Mouse (Mus musculus) neural tube, embryonic 15.5 days (tissue): ENCODE measurements around the gene N4bp1. TPM values are rescaled to one million over a fixed set of nuclear protein-coding genes. Genes with fewer than 3 reads are reported as not detected.

ENCODE experiments used
- ATAC-seq: fragments of 200-750 bp; cut with Nextera tagmentation; 2 replicates; pipeline ENCODE4 v1.8.0; 2017; ENCODE audit warnings: mild to moderate bottlenecking, moderate TSS enrichment, moderate library complexity; ENCODE audit not compliant: low FRiP score
- H3K27ac ChIP-seq: fragments of 300-500 bp; sonication (generic); replicated peaks from 2 replicates; pipeline ENCODE4 v1.5.1; 2015; ENCODE audit warnings: mild to moderate bottlenecking, inconsistent platforms
- H3K27me3 ChIP-seq: fragments of 300-500 bp; sonication (generic); replicated peaks from 2 replicates; pipeline ENCODE4 v1.6.1; 2015; ENCODE audit warnings: inconsistent platforms
- H3K36me3 ChIP-seq: fragments of 300-500 bp; sonication (generic); 2 replicates; pipeline ENCODE4 v1.6.1; 2015; ENCODE audit warnings: inconsistent platforms
- H3K4me1 ChIP-seq: fragments of 300-500 bp; sonication (generic); 2 replicates; pipeline ENCODE4 v1.6.1; 2015; ENCODE audit warnings: inconsistent platforms
- H3K4me2 ChIP-seq: fragments of 300-500 bp; sonication (generic); 2 replicates; pipeline ENCODE4 v1.6.1; 2015; ENCODE audit warnings: inconsistent platforms, mild to moderate bottlenecking, moderate library complexity
- H3K4me3 ChIP-seq: fragments of 300-500 bp; sonication (generic); replicated peaks from 2 replicates; pipeline ENCODE4 v1.5.1; 2015; ENCODE audit warnings: mild to moderate bottlenecking, inconsistent platforms
- H3K9ac ChIP-seq: fragments of 300-500 bp; sonication (generic); replicated peaks from 2 replicates; pipeline ENCODE4 v1.6.1; 2015; ENCODE audit warnings: mild to moderate bottlenecking, inconsistent platforms
- H3K9me3 ChIP-seq: fragments of 300-500 bp; sonication (generic); replicated peaks from 2 replicates; pipeline ENCODE4 v1.6.1; 2016; ENCODE audit warnings: inconsistent platforms
- WGBS: fragments of 180-500 bp; shearing (Covaris S2); methylation state at CpG from one replicate; pipeline ENCODE4 v1.1.7; 2015; ENCODE audit warnings: mixed read lengths; 5-methylcytosine and 5-hydroxymethylcytosine counted together
- polyA plus RNA-seq: library from polyadenylated mRNA; unstranded; fragments of >200 nt; fragmentation: Nextera tagmentation; extraction: Ambion mirVana; gene quantifications from 2 replicates; pipeline ENCODE4 v1.2.1, GENCODE M21; 2015

N4bp1 gene
- polyA plus RNA-seq, 1 experiment from 2014 or later: 8.7 TPM

DNA sequence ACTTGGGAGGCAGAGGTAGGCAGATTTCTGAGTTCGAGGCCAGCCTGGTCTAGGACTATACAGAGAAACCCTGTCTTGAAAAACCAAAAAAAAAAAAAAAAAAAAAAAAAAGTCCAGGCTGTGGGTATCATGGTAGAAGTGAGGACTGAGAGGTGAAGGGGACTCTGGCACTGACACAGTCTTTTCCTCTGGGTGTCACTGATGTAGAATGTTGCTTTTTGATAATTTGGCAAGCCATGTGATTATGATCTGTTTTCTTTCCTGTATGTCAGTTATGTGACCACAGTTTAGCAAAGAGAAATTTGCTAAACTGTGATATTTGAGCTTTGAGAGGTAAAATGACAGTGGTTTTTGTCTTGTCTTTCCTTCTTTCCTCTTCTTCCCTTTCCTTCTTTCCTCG is 47.8 kb downstream of the N4bp1 start:
- Histone ChIP-seq H3K27me3 (no peaks in the 10 kb centered on the region), H3K9ac (no peak overlapping the region), H3K27ac (no peak overlapping the region), H3K4me1 (no peaks in the 10 kb centered on the region), H3K9me3 (no peaks in the 10 kb centered on the region), H3K36me3 (peaks cover 26% of the 10 kb centered on the region), H3K4me2 (no peak overlapping the region), H3K4me3 (no peak overlapping the region)
- WGBS: 83% methylated on average over 2 of the region's 2 CpGs
- ATAC-seq: no peak

DNA sequence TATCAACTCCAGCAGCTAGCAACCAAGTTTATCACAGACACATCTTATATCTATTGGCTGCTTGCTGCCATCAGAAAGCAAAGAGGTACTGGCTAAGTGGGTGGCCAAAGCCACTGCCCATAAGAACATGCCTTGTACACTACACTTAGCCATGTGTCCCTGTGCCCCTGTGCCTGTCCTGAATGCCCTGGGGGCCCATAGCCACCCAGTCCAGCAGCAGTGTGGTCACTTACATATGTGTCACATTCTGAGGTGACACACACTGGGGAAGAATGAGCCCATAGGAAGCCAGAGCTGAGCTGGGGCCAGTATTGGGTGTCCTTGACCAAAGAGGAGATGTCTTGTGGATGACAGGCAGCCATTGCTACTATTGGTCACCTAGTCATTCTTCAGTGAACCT is 49.2 kb downstream of the N4bp1 start:
- H3K4me1 ChIP-seq: no peaks in the 10 kb centered on the region
- H3K9me3 ChIP-seq: no peaks in the 10 kb centered on the region
- H3K36me3 ChIP-seq: peaks cover 13% of the 10 kb centered on the region
- no peak overlapping the region for H3K4me2 ChIP-seq
- no peak overlapping the region for H3K4me3 ChIP-seq
- no peak for ATAC-seq
- H3K9ac ChIP-seq: no peak overlapping the region
- H3K27me3 ChIP-seq: no peaks in the 10 kb centered on the region
- H3K27ac ChIP-seq: no peak overlapping the region

DNA sequence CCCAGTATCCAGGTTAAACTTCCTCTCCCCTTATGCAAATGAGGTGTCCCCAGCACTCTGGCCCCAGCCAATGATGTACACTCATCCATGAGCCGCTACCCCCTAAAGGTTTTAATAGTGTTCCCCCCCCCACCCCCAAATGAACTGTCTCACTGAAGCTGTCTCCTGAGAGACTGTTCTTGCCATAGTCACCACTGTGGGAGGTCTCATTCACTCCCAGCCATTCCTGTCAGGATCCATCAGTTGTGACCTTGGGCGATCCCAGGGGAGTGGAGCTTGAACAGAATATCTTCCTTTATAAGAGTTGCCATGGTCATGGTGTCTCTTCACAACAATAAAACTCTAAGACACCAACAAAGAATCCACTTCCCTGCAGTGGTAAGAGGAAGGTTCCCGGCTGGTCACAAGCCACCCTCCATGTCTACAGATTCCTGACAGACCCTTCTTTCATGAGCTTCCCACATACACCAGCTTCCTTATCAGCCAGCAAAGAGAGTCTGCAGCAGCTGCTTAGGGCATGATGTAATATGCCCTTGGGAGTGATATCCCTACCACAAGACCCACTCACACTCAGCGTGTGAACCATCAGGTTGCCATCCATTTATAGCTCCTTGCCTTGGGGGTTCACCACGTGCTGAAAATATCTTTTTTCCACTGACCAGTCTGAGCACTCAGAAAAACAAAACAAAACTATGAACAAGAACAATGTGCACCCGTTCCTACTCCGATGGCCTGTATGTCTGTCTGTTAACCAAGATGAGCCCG is 50.4 kb downstream of the N4bp1 start:
- H3K27me3 ChIP-seq: no peaks in the 10 kb centered on the region
- 81% methylated on average over 8 of the region's 8 CpGs for WGBS
- no peak for ATAC-seq
- H3K36me3 ChIP-seq: peaks cover 3% of the 10 kb centered on the region
- H3K4me2 ChIP-seq: no peak overlapping the region
- no peaks in the 10 kb centered on the region for H3K9me3 ChIP-seq
- no peaks in the 10 kb centered on the region for H3K4me1 ChIP-seq
- no peak overlapping the region for H3K27ac ChIP-seq
- H3K9ac ChIP-seq: no peak overlapping the region
- no peak overlapping the region for H3K4me3 ChIP-seq

DNA sequence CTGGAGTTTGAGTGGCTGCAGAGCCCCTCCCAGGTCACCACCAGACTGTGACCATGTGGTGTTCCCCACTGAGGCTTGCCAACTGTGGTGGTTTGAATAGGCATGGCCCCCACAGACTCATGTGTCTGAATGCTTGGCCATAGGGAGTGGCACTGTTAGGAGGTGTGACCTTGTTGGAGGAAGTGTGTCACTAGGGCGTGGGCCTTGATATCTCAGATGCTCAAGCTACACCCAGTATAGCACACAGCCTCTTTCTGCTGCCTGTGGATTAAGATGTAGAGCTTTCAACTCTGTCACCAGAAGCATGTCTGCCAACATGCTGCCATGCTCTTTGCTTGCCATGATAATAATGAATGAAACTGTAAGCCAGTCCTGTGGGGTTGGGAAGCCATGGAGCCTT is 51.1 kb downstream of the N4bp1 start:
- 78% methylated on average over 1 of the region's 1 CpGs for WGBS
- H3K9me3 ChIP-seq: no peaks in the 10 kb centered on the region
- no peak for ATAC-seq

DNA sequence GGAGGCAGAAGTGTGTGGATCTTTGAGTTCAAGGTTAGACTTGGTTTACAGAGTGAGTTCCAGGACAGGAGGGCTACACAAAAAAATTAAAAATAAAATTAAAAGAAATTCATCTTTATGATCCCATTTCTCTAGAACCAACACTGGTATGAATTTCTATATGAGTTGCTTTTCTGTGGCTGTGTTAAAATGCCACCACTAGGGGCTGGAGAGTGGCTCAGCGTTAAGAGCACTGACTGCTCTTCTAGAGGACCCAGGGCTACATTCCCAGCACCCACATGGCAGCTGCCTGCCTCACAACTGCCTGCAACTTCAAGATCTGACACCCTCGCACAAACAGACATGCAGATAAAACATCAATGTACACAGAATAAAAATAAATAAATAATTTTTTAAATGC is 56.1 kb downstream of the N4bp1 start:
- Histone ChIP-seq H3K27ac (no peak overlapping the region), H3K4me1 (no peaks in the 10 kb centered on the region), H3K4me2 (no peak overlapping the region), H3K27me3 (no peaks in the 10 kb centered on the region), H3K9me3 (no peaks in the 10 kb centered on the region), H3K9ac (no peak overlapping the region), H3K36me3 (no peaks in the 10 kb centered on the region), H3K4me3 (no peak overlapping the region)
- no peak for ATAC-seq
- 65% methylated on average over 2 of the region's 2 CpGs for WGBS

More for the DNA sequence above, 51.1 kb downstream of the N4bp1 start:
- no peak overlapping the region for H3K4me3 ChIP-seq
- no peak overlapping the region for H3K9ac ChIP-seq
- no peaks in the 10 kb centered on the region for H3K27me3 ChIP-seq
- H3K4me1 ChIP-seq: no peaks in the 10 kb centered on the region
- H3K27ac ChIP-seq: no peak overlapping the region
- no peaks in the 10 kb centered on the region for H3K36me3 ChIP-seq
- no peak overlapping the region for H3K4me2 ChIP-seq

DNA sequence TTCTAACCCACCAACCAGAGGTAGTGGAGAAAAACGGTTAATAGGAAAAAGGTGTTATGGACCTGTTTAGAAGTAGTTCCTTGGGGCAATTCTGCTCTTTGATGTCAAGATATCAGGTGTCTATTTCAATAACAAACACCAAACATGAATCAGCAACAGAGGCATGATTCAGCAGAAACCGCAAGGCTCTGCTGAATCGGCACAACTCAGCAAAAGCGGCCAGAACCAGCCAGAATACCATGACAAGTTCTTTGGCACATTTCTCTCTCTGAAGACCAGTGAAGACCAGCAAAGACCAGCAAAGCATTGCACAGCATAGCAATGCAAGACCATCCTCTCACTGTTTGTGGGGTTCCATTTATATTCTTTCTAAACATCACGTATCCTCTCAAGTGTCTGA is 57.9 kb downstream of the N4bp1 start:
- H3K9ac ChIP-seq: no peak overlapping the region
- H3K27ac ChIP-seq: no peak overlapping the region
- H3K4me3 ChIP-seq: no peak overlapping the region
- H3K9me3 ChIP-seq: no peaks in the 10 kb centered on the region
- no peaks in the 10 kb centered on the region for H3K36me3 ChIP-seq
- no peak overlapping the region for H3K4me2 ChIP-seq
- 94% methylated on average over 5 of the region's 5 CpGs for WGBS
- H3K4me1 ChIP-seq: no peaks in the 10 kb centered on the region
- H3K27me3 ChIP-seq: no peaks in the 10 kb centered on the region
- no peak for ATAC-seq

DNA sequence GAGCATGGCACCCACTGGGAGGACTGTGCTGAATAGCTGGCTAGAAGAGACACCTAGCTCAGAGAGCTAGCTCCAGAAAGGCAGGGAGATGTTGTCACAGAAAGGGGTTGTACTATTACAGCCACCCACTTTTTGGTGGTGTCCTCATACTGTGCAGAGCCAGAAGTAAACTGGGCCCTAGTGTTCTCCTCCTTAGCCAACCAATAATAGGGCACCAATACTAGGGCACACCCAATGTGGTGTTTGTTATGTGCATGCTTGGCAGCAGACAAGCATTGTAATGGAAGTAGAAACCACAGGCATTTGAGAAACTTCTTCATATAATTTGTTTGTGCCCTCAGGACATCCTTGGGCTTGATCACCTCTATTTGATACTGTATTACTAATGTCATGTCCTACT is 58.5 kb downstream of the N4bp1 start:
- Histone ChIP-seq H3K4me3 (no peak overlapping the region), H3K4me2 (no peak overlapping the region), H3K9ac (no peak overlapping the region), H3K27me3 (no peaks in the 10 kb centered on the region), H3K4me1 (no peaks in the 10 kb centered on the region), H3K36me3 (no peaks in the 10 kb centered on the region), H3K27ac (no peak overlapping the region), H3K9me3 (no peaks in the 10 kb centered on the region)
- ATAC-seq: no peak

DNA sequence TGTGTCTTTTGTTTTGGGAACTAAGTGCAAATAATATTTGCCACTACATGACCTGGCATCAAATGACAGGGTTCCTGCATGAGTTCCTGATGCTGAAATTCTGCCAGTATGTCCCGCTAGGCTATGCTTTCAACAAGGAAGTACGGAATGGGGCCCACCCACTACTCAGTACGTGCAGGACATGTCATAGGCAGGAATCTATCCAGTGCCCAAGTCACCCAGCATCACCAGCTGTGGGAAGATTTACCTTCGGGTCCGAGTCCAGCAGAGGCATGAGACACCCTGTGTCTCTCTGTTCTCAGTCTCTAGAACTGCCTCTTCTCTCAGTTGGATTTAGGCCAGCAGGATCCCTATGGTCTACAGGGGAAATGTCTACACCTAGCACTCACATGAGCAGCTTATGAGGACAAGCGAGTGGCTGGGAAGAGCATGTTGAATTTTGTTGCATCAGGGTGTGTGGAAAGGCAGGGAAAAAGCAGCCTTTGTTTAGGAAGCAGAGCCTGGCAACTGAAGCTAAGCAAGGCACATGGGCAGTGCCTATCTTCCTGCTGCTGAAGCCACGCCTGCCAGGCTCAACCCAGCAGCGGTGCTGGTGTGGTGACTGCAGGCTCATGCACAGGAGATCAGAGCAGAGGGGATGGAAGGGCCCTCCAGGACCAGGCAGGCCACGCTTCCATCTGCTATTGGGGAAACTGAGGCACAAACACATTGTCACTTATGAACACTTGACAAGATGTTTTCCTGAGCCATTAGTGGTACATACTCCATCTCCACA is 59.2 kb downstream of the N4bp1 start:
- Histone ChIP-seq H3K27ac (no peak overlapping the region), H3K4me2 (no peak overlapping the region), H3K9ac (no peak overlapping the region), H3K4me1 (peaks cover 2% of the 10 kb centered on the region; the same call in 1 of the 2 replicates), H3K27me3 (no peaks in the 10 kb centered on the region), H3K36me3 (no peaks in the 10 kb centered on the region), H3K4me3 (no peak overlapping the region), H3K9me3 (no peaks in the 10 kb centered on the region)
- ATAC-seq: no peak
- 87% methylated on average over 9 of the region's 9 CpGs for WGBS

DNA sequence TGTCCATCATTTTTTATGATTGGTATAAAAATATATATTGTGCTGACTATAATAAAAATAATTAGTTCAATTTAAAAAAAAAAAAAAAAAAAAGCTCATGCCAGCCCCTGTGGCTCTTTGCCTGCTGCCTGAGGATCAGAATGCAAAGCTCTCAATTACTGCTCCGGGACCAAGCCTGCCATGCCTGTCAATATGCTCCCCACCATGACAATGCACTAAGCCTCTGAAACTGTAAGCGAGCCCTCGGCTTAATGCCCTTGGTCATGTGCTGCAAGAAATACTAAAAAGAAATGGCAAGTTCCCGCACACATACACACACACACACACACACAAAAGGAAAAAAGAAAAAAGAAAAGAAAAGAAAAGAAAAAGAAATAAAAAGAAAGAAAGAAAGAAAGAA is 60.3 kb downstream of the N4bp1 start:
- H3K9ac ChIP-seq: no peak overlapping the region
- H3K9me3 ChIP-seq: no peaks in the 10 kb centered on the region
- 41% methylated on average over 4 of the region's 4 CpGs for WGBS
- no peaks in the 10 kb centered on the region for H3K27me3 ChIP-seq
- H3K4me1 ChIP-seq: peaks cover 8% of the 10 kb centered on the region
- no peak for ATAC-seq
- H3K4me2 ChIP-seq: no peak overlapping the region
- no peak overlapping the region for H3K27ac ChIP-seq
- H3K4me3 ChIP-seq: no peak overlapping the region
- no peaks in the 10 kb centered on the region for H3K36me3 ChIP-seq

DNA sequence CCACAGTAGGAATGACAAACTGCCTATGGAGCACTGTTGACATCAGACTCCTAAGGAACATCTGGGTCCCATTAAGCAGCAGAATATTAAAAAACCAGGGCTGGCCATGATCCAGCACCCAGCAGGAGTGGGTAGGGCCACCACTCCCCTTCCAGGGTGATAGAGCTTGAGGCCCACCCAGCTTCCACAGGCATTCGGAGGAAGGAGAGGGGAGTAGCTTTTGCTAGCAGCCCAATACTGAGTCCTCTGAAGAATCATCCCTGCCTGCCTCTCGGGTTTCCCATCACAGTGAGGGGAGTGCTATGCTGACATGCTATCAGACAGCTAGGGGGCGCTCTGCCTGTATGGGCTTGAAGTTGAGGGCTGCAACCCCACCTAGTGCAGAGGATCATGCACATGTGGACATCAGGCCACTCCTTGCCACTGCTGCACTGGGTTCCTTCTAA is 64.3 kb downstream of the N4bp1 start:
- WGBS: 11% methylated on average over 3 of the region's 3 CpGs

DNA sequence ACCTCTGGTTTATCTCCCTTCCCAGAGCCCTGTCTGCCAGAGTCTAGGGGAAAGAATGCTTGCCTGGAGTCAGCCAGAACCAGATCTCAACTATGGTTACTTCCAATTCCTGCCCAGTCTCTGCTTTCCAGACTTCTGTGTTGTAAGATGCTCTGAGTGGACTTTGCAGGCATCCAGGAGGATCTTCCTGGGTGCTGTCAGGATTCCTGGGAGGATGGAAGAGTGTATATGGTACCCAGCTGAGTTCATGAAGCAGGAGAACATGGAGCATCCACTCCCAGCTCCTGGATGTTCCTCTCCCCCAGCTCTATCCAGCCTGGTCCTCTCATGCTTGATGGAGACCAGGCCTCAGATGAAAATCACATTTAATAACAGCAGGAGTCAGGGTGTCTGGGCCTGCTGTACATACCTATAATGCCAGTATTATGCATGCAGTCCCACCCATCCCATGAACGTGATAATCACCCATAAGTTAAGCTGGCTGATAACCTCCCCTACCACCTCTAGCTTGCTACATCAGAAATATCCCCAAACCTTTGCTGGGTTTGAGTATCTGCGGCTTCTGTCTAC is 64.8 kb downstream of the N4bp1 start:
- WGBS: 40% methylated on average over 2 of the region's 2 CpGs
- Histone ChIP-seq H3K9me3 (no peaks in the 10 kb centered on the region), H3K4me3 (no peak overlapping the region), H3K9ac (no peak overlapping the region), H3K27me3 (no peaks in the 10 kb centered on the region), H3K4me2 (no peak overlapping the region), H3K4me1 (peaks cover 8% of the 10 kb centered on the region), H3K36me3 (no peaks in the 10 kb centered on the region), H3K27ac (no peak overlapping the region)
- ATAC-seq: no peak

More for the DNA sequence above, 64.3 kb downstream of the N4bp1 start:
- no peaks in the 10 kb centered on the region for H3K27me3 ChIP-seq
- no peak overlapping the region for H3K4me2 ChIP-seq
- H3K9me3 ChIP-seq: no peaks in the 10 kb centered on the region
- H3K9ac ChIP-seq: no peak overlapping the region
- H3K27ac ChIP-seq: no peak overlapping the region
- H3K36me3 ChIP-seq: no peaks in the 10 kb centered on the region
- H3K4me1 ChIP-seq: peaks cover 8% of the 10 kb centered on the region
- no peak for ATAC-seq
- H3K4me3 ChIP-seq: no peak overlapping the region

DNA sequence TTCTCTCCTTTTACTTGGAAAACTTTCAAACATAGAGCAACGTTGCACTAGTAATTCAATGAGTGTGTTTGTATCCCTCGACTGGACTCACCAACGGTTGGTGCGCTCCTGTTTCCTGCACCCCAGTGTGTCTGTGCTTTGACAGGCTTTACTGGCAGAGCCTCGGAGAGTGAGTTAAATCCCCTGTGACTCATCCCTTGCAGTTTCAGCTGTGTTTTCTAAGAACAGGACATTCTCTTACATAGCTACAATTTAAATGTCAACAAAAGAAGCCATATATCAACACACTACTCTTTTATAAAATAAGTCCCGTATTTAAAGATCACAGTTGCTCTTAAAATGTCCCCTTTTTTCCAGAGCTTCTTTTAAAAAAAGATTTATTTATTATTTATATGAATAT is 65.6 kb downstream of the N4bp1 start:
- 47% methylated on average over 6 of the region's 6 CpGs for WGBS
- no peaks in the 10 kb centered on the region for H3K9me3 ChIP-seq
- H3K4me1 ChIP-seq: peaks cover 8% of the 10 kb centered on the region
- no peak overlapping the region for H3K27ac ChIP-seq
- no peaks in the 10 kb centered on the region for H3K27me3 ChIP-seq
- ATAC-seq: no peak
- H3K9ac ChIP-seq: no peak overlapping the region
- H3K4me3 ChIP-seq: no peak overlapping the region
- H3K4me2 ChIP-seq: no peak overlapping the region
- no peaks in the 10 kb centered on the region for H3K36me3 ChIP-seq
